Mouse (Mus musculus) MEL (cell line): ENCODE data around the gene Qtrt1. TPM values are rescaled to one million over a fixed set of nuclear protein-coding genes. Genes with fewer than 3 reads are reported as not detected.

ENCODE experiments used
- DNase-seq: peaks from one replicate; pipeline ENCODE4 v3.0.0; 2011; ENCODE audit warnings: low read depth, low spot score
- H3K27ac ChIP-seq: 2 replicates; pipeline ENCODE4 v1.5.1; 2012; ENCODE audit warnings: low read depth, mild to moderate bottlenecking, control low read depth, low read length, moderate library complexity; ENCODE audit not compliant: control insufficient read depth
- H3K27me3 ChIP-seq, 2 experiments: fragments of 150-350 bp in 1 of 2; sonication (generic) in 1 of 2; 2 replicates each; pipeline ENCODE4 v1.6.1; 2012; ENCODE audit warnings: low read length in 2 of 2, mild to moderate bottlenecking in 2 of 2, improper control_type of control experiment in 1 of 2, moderate library complexity in 1 of 2; ENCODE audit not compliant: insufficient read depth in 2 of 2, control insufficient read depth in 1 of 2
- H3K36me3 ChIP-seq, 2 experiments: 2 replicates each; pipeline ENCODE4 v1.6.1; 2012 to 2014; ENCODE audit warnings: low read length in 2 of 2, improper control_type of control experiment in 1 of 2, inconsistent platforms in 1 of 2, mild to moderate bottlenecking in 1 of 2; ENCODE audit not compliant: insufficient read depth in 2 of 2, control insufficient read depth in 1 of 2
- H3K4me1 ChIP-seq, 2 experiments: fragments of 150-350 bp in 1 of 2; sonication (generic) in 1 of 2; 2 replicates each; pipeline ENCODE4 v1.6.1; 2012; ENCODE audit warnings: low read length in 2 of 2, improper control_type of control experiment in 1 of 2, mild to moderate bottlenecking in 1 of 2; ENCODE audit not compliant: insufficient read depth in 2 of 2, control insufficient read depth in 1 of 2
- H3K4me3 ChIP-seq, 2 experiments: fragments of 150-350 bp in 1 of 2; sonication (generic) in 1 of 2; 2 replicates each; pipeline ENCODE4 v1.5.1; 2012; ENCODE audit warnings: low read depth in 2 of 2, low read length in 2 of 2, mild to moderate bottlenecking in 2 of 2, moderate library complexity in 2 of 2, control low read depth in 1 of 2, improper control_type of control experiment in 1 of 2; ENCODE audit not compliant: control insufficient read depth in 1 of 2, insufficient read depth in 1 of 2
- H3K79me2 ChIP-seq: 2 replicates; pipeline ENCODE4 v1.6.1; 2012; ENCODE audit warnings: mild to moderate bottlenecking, low read length, moderate library complexity; ENCODE audit not compliant: control insufficient read depth, poor library complexity, insufficient read depth
- H3K9ac ChIP-seq: 2 replicates; pipeline ENCODE4 v1.6.1; 2012; ENCODE audit warnings: low read depth, mild to moderate bottlenecking, control low read depth, low read length, moderate library complexity; ENCODE audit not compliant: control insufficient read depth, poor library complexity, severe bottlenecking
- H3K9me3 ChIP-seq: fragments of 150-350 bp; sonication (generic); replicated peaks from 2 replicates; pipeline ENCODE4 v1.6.1; 2012; ENCODE audit warnings: mild to moderate bottlenecking, low read length, improper control_type of control experiment, moderate library complexity; ENCODE audit not compliant: insufficient read depth
- CHD2 ChIP-seq: IDR thresholded peaks from 2 replicates; pipeline ENCODE4 v1.6.1; 2011; ENCODE audit warnings: low read length, improper control_type of control experiment
- CTCF ChIP-seq, 3 experiments: IDR thresholded peaks in 2 of 3; conservative IDR thresholded peaks in 1 of 3; 2 replicates each; pipeline ENCODE4 v1.5.1; 2011 to 2012; ENCODE audit warnings: low read length in 3 of 3, low read depth in 2 of 3, mild to moderate bottlenecking in 2 of 3, improper control_type of control experiment in 1 of 3, inconsistent platforms in 1 of 3, mixed read lengths in 1 of 3, moderate library complexity in 1 of 3; ENCODE audit not compliant: control insufficient read depth in 1 of 3, insufficient read depth in 1 of 3, poor library complexity in 1 of 3, severe bottlenecking in 1 of 3
- ELF1 ChIP-seq: IDR thresholded peaks from 2 replicates; pipeline ENCODE4 v1.6.1; 2014; ENCODE audit warnings: low read depth, mild to moderate bottlenecking, inconsistent platforms, low read length, improper control_type of control experiment, moderate library complexity
- EP300 ChIP-seq, 2 experiments: IDR thresholded peaks; 2 replicates each; pipeline ENCODE4 v1.6.1; 2011; ENCODE audit warnings: improper control_type of control experiment in 2 of 2, low read length in 2 of 2, low read depth in 1 of 2, mild to moderate bottlenecking in 1 of 2
- ETS1 ChIP-seq: IDR thresholded peaks from 2 replicates; pipeline ENCODE4 v1.6.1; 2012; ENCODE audit warnings: low read depth, mild to moderate bottlenecking, inconsistent platforms, low read length, improper control_type of control experiment, moderate library complexity
- HCFC1 ChIP-seq: IDR thresholded peaks from 2 replicates; pipeline ENCODE4 v1.6.1; 2012; ENCODE audit warnings: low read depth, mild to moderate bottlenecking, inconsistent platforms, low read length, improper control_type of control experiment, moderate library complexity
- KAT2A ChIP-seq: conservative IDR thresholded peaks from 2 replicates; pipeline ENCODE4 v1.6.1; 2012; ENCODE audit warnings: low read depth, low read length, improper control_type of control experiment, inconsistent platforms
- MAFK ChIP-seq: IDR thresholded peaks from 2 replicates; pipeline ENCODE4 v1.6.1; 2011; ENCODE audit warnings: low read depth, mild to moderate bottlenecking, low read length, improper control_type of control experiment, borderline replicate concordance
- MAX ChIP-seq: IDR thresholded peaks from 2 replicates; pipeline ENCODE4 v1.6.1; 2011; ENCODE audit warnings: low read length, improper control_type of control experiment
- MAZ ChIP-seq: IDR thresholded peaks from 2 replicates; pipeline ENCODE4 v1.6.1; 2012; ENCODE audit warnings: low read depth, mild to moderate bottlenecking, inconsistent platforms, low read length, improper control_type of control experiment
- MEF2A ChIP-seq: IDR thresholded peaks from 2 replicates; pipeline ENCODE4 v1.6.1; 2014; ENCODE audit warnings: low read depth, mild to moderate bottlenecking, inconsistent platforms, low read length, improper control_type of control experiment; ENCODE audit not compliant: poor library complexity, insufficient replicate concordance, severe bottlenecking; ENCODE audit errors: extremely low read depth
- MYB ChIP-seq: IDR thresholded peaks from 2 replicates; pipeline ENCODE4 v1.6.1; 2011; ENCODE audit warnings: mild to moderate bottlenecking, low read depth, low read length, improper control_type of control experiment
- POLR2A ChIP-seq, 2 experiments: IDR thresholded peaks; 2 replicates each; pipeline ENCODE4 v1.6.1; 2011 to 2012; ENCODE audit warnings: low read length in 2 of 2, mild to moderate bottlenecking in 2 of 2, control low read depth in 1 of 2, improper control_type of control experiment in 1 of 2, low read depth in 1 of 2, moderate library complexity in 1 of 2; ENCODE audit not compliant: control insufficient read depth in 1 of 2, insufficient read depth in 1 of 2, poor library complexity in 1 of 2
- POLR2AphosphoS2 ChIP-seq: IDR thresholded peaks from 2 replicates; pipeline ENCODE4 v1.6.1; 2011; ENCODE audit warnings: low read length, improper control_type of control experiment
- POLR2AphosphoS5 ChIP-seq: IDR thresholded peaks from 2 replicates; pipeline ENCODE4 v1.6.1; 2012; ENCODE audit warnings: low read depth, borderline replicate concordance, mild to moderate bottlenecking, inconsistent platforms, low read length, moderate library complexity, mixed read lengths
- RCOR1 ChIP-seq: IDR thresholded peaks from 2 replicates; pipeline ENCODE4 v1.6.1; 2012; ENCODE audit warnings: low read depth, mild to moderate bottlenecking, inconsistent platforms, low read length, improper control_type of control experiment
- SMC3 ChIP-seq: IDR thresholded peaks from 2 replicates; pipeline ENCODE4 v1.6.1; 2011; ENCODE audit warnings: low read depth, low read length, improper control_type of control experiment
- TAL1 ChIP-seq: IDR thresholded peaks from 2 replicates; pipeline ENCODE4 v1.6.1; 2012; ENCODE audit warnings: mild to moderate bottlenecking, inconsistent platforms, low read length, moderate library complexity, mixed read lengths
- UBTF ChIP-seq: IDR thresholded peaks from 2 replicates; pipeline ENCODE4 v1.6.1; 2012; ENCODE audit warnings: low read depth, mild to moderate bottlenecking, inconsistent platforms, low read length, improper control_type of control experiment, moderate library complexity, borderline replicate concordance; ENCODE audit not compliant: insufficient read depth
- USF2 ChIP-seq, 2 experiments: IDR thresholded peaks; 2 replicates each; pipeline ENCODE4 v1.6.1; 2011 to 2012; ENCODE audit warnings: improper control_type of control experiment in 2 of 2, low read length in 2 of 2, borderline replicate concordance in 1 of 2, inconsistent platforms in 1 of 2, low read depth in 1 of 2, mild to moderate bottlenecking in 1 of 2; ENCODE audit not compliant: insufficient read depth in 1 of 2
- ZMIZ1 ChIP-seq: IDR thresholded peaks from 2 replicates; pipeline ENCODE4 v1.6.1; 2012; ENCODE audit warnings: low read depth, mild to moderate bottlenecking, inconsistent platforms, low read length, improper control_type of control experiment, moderate library complexity
- polyA plus RNA-seq, 2 experiments: library from polyadenylated mRNA; stranded (reverse) in 1 of 2; unstranded in 1 of 2; fragments of >175 nt in 1 of 2; fragments of >200 nt in 1 of 2; gene quantifications; 2 replicates each; pipeline versions ENCODE4 v1.2.1 to v1.2.4; 2012; ENCODE audit warnings: low replicate concordance in 2 of 2, low read depth in 1 of 2; ENCODE audit not compliant: insufficient read length in 2 of 2, insufficient read depth in 1 of 2, missing spikeins in 1 of 2
- total RNA-seq: library from RNA; depleted of rRNA; stranded (reverse); fragments of 300-350 nt; gene quantifications from 2 replicates; pipeline ENCODE4 v1.2.3, GENCODE M21; 2012

Qtrt1 gene
- total and polyA plus RNA-seq, 3 experiments: 199 to 244 TPM; not detected in 1

GRCm38 (mm10) chr9:21456246-21456929 is 44.8 kb downstream of the Qtrt1 start:
- no peaks in the 10 kb centered on the region for H3K9me3 ChIP-seq
- no peak overlapping the region for H3K27ac ChIP-seq
- H3K36me3 ChIP-seq: peaks cover 21 to 35% of the 10 kb centered on the region in 2 experiments
- TF ChIP-seq POLR2A (IDR thresholded peaks at IDR 0.05; ENCODE audit: control insufficient read depth in 1 of 2, insufficient read depth in 1 of 2, low read depth in 1 of 2, low read length in 2 of 2, poor library complexity in 1 of 2): no peak
- TF ChIP-seq SMC3: no peak
- no peak for TF ChIP-seq EP300 (IDR thresholded peaks at IDR 0.05; ENCODE audit: low read depth in 1 of 2, low read length in 2 of 2)
- TF ChIP-seq TAL1: no peak
- TF ChIP-seq MAX: no peak
- TF ChIP-seq ZMIZ1: no peak
- no peak for TF ChIP-seq POLR2AphosphoS5
- TF ChIP-seq MYB: no peak
- no peak for TF ChIP-seq ETS1
- TF ChIP-seq CTCF (IDR thresholded peaks at IDR 0.05 in 2 of 3, conservative IDR thresholded peaks at IDR 0.05 in 1 of 3; ENCODE audit: control insufficient read depth in 1 of 3, insufficient read depth in 1 of 3, low read depth in 2 of 3, low read length in 3 of 3, poor library complexity in 1 of 3, severe bottlenecking in 1 of 3): no peak
- no peaks in the 10 kb centered on the region for H3K27me3 ChIP-seq
- H3K9ac ChIP-seq: no peak overlapping the region
- H3K4me1 ChIP-seq: peaks cover 32 to 45% of the 10 kb centered on the region in 2 experiments
- no peak for DNase-seq
- H3K4me3 ChIP-seq: no peak overlapping the region
- H3K79me2 ChIP-seq: peaks cover 17% of the 10 kb centered on the region; the same call in 1 of the 2 replicates

- H3K4me3 ChIP-seq: no peak overlapping the region
- H3K79me2 ChIP-seq: peaks cover 14% of the 10 kb centered on the region; the same call in 1 of the 2 replicates
- no peak for TF ChIP-seq POLR2AphosphoS5
- TF ChIP-seq MAFK: no peak
- TF ChIP-seq UBTF: no peak
- no peak for TF ChIP-seq RCOR1
- no peak for TF ChIP-seq EP300 (IDR thresholded peaks at IDR 0.05; ENCODE audit: low read depth in 1 of 2, low read length in 2 of 2)
- TF ChIP-seq ELF1: no peak
- TF ChIP-seq USF2 (IDR thresholded peaks at IDR 0.05; ENCODE audit: borderline replicate concordance in 1 of 2, insufficient read depth in 1 of 2, low read depth in 1 of 2, low read length in 2 of 2): no peak
- no peak for TF ChIP-seq POLR2AphosphoS2
- no peak for TF ChIP-seq HCFC1
- TF ChIP-seq MAZ: no peak
- TF ChIP-seq MEF2A: no peak
- TF ChIP-seq KAT2A: no peak
- TF ChIP-seq MYB: no peak
- TF ChIP-seq MAX: no peak
- no peak for TF ChIP-seq CHD2
- no peak for DNase-seq
- H3K4me1 ChIP-seq: peaks cover 26 to 38% of the 10 kb centered on the region in 2 experiments
- no peak overlapping the region for H3K27ac ChIP-seq
- no peaks in the 10 kb centered on the region for H3K9me3 ChIP-seq
- peaks cover 21 to 30% of the 10 kb centered on the region in 2 experiments for H3K36me3 ChIP-seq
- H3K27me3 ChIP-seq: no peaks in the 10 kb centered on the region
- H3K9ac ChIP-seq: no peak overlapping the region
Observed at GRCm38 (mm10) chr9:21456930-21457634, 45.4 kb downstream of the Qtrt1 start.
